Mouse (Mus musculus): Measurements from ENCODE around the gene Gm20388. TPM values are rescaled to one million over a fixed set of nuclear protein-coding genes. Genes with fewer than 3 reads are reported as not detected.

Gm20388 gene
- total RNA-seq, 2 experiments from 2014 or later, result 11.4 to 18.1 TPM

- no peak for ATAC-seq (replicated peaks; ENCODE audit: low FRiP score, low TSS enrichment, poor library complexity, severe bottlenecking)
Observed at GRCm38 (mm10) chr8:123729786-123730411, 3819.3 kb downstream of the Gm20388 start.

DNA sequence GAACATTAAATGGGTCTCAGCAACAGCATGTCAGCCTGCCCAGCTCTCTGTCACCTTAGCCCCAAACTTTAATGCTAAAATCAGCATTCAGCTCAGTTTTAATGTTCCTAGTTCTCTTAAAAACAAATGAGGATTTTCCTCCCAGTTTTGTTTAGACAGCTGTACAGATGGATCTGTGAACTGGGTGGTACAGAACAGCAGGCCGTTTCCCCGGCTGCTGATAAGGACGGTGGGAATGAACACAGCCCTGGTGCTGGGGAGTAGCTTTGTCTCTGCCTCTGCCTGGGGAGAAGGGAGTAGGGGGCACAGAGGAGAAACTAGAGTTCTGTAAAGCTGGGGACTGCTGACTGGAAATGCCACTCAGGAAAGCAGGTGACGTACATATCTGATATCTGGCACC, 3821.7 kb downstream of the Gm20388 start:
- ATAC-seq (replicated peaks; ENCODE audit: low FRiP score, low TSS enrichment, poor library complexity, severe bottlenecking), result no peak

DNA sequence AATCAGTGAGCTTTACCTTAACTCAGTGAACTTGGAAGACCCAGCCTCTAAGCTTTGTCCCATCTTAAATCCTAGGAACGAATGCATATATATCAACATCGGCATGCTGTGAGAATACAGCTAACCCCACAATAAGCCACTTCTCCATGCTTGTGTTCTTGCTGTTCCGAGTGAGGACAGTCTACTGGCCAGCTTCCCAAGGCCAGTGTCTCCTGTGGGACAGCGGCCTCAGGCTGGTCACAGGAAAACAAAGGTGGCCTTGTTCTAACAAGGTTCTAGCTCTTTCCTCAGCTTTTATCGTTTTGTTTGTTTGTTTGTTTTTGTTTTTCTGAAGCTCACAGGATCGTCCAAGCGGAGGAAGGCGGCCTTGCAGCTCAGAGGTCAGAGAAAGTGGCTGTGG, 3823.8 kb downstream of the Gm20388 start:
- ATAC-seq (replicated peaks; ENCODE audit: low FRiP score, low TSS enrichment, poor library complexity, severe bottlenecking), result no peak

- ATAC-seq (replicated peaks; ENCODE audit: low FRiP score, low TSS enrichment, poor library complexity, severe bottlenecking), result no peak
Observed at GRCm38 (mm10) chr8:123736974-123737373, 3826.3 kb downstream of the Gm20388 start.

DNA sequence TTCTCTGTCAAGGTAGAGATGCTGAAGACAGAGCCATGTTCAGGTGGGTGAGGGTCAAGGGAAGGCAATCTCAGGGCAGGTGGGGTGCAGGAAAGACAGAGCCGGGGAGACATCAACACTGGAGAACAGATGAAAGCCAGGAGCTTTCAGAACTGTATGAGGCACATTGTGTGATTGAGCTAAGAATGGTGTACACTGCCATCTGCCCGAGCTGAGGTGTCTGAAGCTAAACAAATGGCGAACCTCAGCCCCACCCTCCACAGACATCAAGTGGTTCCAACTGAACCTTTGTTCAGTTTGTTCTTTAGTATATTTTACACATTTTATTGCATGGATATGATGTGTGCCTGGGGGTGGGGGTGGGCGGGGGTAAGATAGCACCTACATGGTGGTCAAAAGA, 3829.6 kb downstream of the Gm20388 start:
- no peak for ATAC-seq (replicated peaks; ENCODE audit: low FRiP score, low TSS enrichment, poor library complexity, severe bottlenecking)

GRCm38 (mm10) chr8:123741232-123741631, 3830.6 kb downstream of the Gm20388 start:
- no peak for ATAC-seq (replicated peaks; ENCODE audit: low FRiP score, low TSS enrichment, poor library complexity, severe bottlenecking)

DNA sequence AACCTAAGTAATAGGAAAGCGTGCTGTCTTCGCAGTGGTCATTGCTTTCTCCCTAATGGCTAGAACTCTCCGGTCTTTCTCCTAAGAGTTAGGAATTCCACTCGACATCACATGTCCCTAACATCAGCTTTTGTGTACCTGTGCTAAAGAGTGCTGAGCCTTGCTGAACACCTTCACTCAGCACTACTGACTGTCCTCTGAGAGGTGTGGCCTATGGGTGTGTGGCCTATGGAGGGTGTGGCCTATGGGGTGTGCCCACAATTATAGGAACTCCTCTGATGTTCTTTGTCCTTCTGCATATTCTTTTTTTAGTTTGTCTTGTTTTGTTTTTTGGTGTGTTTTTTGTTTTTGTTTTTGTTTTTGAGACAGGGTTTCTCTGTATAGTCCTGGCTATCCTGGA, 3835.8 kb downstream of the Gm20388 start:
- ATAC-seq (replicated peaks; ENCODE audit: low FRiP score, low TSS enrichment, poor library complexity, severe bottlenecking), result no peak

- ATAC-seq (replicated peaks; ENCODE audit: low FRiP score, low TSS enrichment, poor library complexity, severe bottlenecking), result no peak
Observed at GRCm38 (mm10) chr8:123747772-123748171, 3837.1 kb downstream of the Gm20388 start.

DNA sequence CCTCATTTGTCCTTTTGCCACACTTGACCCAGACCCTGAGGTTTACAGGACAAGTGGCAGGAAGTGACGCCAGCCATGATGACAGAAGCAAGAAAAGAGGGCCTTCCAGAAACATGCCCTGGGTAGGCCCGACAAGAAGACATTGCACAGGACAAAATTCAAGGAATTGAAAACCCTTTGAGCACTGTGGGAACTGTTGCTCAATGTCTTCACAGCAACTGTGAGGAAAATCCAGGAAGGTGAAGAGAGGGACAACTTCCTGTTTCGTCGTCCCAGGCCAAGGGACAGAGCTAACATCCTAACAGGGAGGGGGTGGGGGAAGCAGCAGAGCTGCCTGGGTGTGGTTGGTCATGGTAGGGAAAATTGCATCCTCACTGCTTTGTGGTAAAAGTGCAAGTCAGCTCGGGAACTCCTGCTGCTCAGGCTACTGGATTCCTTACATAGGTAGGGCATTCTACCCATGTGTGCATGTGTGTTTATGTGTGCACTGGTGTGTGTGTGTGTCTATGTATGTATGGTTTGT, 3839.6 kb downstream of the Gm20388 start:
- ATAC-seq (replicated peaks; ENCODE audit: low FRiP score, low TSS enrichment, poor library complexity, severe bottlenecking), result no peak

DNA sequence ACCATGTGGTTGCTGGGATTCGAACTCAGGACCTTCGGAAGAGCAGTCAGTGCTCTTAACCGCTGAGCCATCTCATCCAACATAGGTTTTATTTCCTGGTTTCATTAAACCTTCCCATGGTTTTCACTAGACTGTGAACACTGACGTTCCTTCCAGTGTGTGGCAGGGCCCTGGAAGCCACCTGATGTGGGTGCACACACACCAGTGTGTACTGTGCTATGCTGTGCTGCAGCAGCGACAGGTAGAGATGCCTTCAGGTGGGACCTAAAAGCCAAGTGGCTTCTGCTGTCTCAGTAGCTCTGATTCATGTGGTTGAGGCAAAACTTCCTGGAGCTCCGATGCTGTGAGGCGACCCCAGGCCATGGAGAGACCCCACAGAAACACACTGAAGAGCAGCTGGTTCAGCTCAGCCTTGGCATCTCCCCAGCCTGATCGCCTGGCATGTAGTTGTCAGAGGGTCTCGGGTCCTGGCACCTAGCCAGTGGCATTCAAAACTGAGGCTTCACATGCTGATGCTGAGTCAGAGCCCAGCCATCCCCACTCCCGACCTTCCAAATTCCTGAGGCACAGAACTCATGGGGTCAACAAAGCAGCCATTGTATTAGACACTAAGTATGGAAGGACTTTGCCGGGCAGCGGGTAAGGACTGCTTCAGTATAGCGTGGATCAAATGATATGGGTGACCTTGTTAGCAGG, 3842.3 kb downstream of the Gm20388 start:
- ATAC-seq (replicated peaks; ENCODE audit: low FRiP score, low TSS enrichment, poor library complexity, severe bottlenecking), result no peak

- no peak for ATAC-seq (replicated peaks; ENCODE audit: low FRiP score, low TSS enrichment, poor library complexity, severe bottlenecking)
Observed at GRCm38 (mm10) chr8:123753604-123754375, 3843.1 kb downstream of the Gm20388 start.

DNA sequence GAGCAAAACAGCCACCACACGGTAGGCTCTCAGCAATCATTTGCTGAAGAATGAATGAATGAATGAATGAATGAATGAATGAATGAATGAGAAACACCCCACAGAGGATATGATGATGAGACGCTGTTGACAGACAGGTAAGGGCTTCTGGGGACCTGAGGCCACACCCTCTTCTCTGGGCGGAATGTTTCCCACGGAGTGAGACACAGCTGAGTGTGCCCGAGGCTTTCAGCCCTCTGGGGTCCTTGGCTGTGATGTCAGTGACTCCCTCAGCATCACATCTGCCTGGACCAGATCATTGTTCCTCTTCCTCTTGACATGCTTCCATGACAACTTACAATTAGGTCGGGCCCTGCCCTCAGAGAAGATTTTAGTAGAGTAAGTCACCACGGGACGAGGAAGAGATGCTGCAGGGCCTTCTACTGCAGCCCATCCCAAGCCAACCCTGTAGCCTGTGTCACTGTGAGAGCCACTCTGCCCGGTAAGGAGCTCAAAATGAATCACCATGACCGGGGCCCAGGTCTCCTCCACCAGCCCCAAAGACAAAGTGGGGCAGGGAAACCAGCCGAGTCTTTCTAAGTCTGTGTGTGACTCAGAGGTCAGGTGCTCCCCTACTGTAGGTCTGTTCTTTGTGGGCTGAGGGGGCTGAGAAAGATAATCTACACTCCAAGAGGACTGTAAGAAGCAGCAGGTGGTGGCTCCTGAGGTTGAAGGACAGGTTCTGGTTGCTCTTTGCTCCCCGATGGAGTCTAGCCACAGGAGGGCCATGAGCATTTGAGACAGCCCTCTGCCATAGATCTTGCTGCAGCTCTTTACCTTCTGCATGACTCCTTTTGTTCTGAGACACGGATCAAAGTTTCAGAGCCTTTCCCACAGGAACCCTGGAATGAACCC, 3844.1 kb downstream of the Gm20388 start:
- ATAC-seq (replicated peaks; ENCODE audit: low FRiP score, low TSS enrichment, poor library complexity, severe bottlenecking), result no peak

GRCm38 (mm10) chr8:123756901-123757300, 3846.3 kb downstream of the Gm20388 start:
- ATAC-seq (replicated peaks; ENCODE audit: low FRiP score, low TSS enrichment, poor library complexity, severe bottlenecking), result no peak

GRCm38 (mm10) chr8:123758935-123759334, 3848.3 kb downstream of the Gm20388 start:
- no peak for ATAC-seq (replicated peaks; ENCODE audit: low FRiP score, low TSS enrichment, poor library complexity, severe bottlenecking)

DNA sequence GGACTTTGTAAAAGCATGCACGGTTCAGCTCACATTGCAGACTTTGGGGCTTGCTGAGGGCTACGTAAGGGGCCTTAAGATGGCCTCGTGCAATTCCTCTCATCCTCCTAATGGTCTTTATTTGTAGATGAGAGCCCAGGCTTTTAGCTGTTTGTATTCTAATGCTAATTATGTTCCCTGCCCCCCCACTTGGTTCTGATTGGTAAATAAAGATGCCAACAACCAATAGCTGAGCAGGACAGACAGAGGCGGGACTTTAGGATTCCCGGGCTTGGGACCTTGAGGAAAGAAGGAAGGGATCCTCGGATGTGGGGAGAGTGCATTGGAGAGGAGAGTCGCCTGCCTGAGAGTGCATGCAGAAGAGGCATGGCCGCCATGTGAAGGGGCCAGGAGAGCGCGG, 3849.3 kb downstream of the Gm20388 start:
- ATAC-seq (replicated peaks; ENCODE audit: low FRiP score, low TSS enrichment, poor library complexity, severe bottlenecking), result no peak

GRCm38 (mm10) chr8:123760579-123760978, 3849.9 kb downstream of the Gm20388 start:
- no peak for ATAC-seq (replicated peaks; ENCODE audit: low FRiP score, low TSS enrichment, poor library complexity, severe bottlenecking)

DNA sequence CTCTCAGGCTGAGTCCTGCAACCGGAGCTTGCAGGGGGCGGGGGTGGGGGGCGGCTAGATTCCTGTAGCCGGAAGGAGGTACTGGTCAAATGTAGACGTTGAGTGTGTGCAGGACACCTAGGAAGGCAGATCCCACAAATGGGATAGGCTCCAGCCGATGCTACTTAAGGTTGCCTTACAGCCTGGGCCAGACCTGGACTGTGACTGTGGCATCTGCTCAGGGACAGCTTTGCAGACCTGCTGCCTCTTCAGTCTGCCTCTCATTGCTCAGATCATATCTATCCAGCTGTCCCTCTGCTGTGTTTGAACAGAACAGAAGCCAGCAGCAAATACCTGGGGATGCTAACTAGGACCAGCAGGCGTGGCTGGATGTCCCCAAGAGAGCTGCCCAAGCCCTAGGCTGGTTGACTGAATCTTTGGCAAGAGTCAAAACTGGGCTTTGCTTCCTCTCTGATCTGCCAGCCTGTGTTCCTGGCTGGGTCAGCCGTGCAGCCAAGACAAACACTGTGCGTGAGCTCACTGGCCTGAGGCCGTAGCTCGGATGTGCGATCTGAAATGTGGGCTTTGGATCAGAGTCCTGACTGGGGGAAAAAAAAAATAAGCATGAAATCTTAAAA, 3850.7 kb downstream of the Gm20388 start:
- ATAC-seq (replicated peaks; ENCODE audit: low FRiP score, low TSS enrichment, poor library complexity, severe bottlenecking), result no peak

GRCm38 (mm10) chr8:123761883-123762270, 3851.2 kb downstream of the Gm20388 start:
- no peak for ATAC-seq (replicated peaks; ENCODE audit: low FRiP score, low TSS enrichment, poor library complexity, severe bottlenecking)

GRCm38 (mm10) chr8:123763355-123763754, 3852.7 kb downstream of the Gm20388 start:
- no peak for ATAC-seq (replicated peaks; ENCODE audit: low FRiP score, low TSS enrichment, poor library complexity, severe bottlenecking)

Measured in megakaryocyte-erythroid progenitor cell, adult 5-6 weeks (primary cell).